Mouse (Mus musculus) layer of hippocampus, adult 11-12 months (tissue): ENCODE measurements around the gene R3hcc1l.

Source experiments
- DNase-seq: peaks from one replicate; pipeline ENCODE4 v3.0.0; 2022; ENCODE audit warnings: low spot score

The R3hcc1l gene

DNA sequence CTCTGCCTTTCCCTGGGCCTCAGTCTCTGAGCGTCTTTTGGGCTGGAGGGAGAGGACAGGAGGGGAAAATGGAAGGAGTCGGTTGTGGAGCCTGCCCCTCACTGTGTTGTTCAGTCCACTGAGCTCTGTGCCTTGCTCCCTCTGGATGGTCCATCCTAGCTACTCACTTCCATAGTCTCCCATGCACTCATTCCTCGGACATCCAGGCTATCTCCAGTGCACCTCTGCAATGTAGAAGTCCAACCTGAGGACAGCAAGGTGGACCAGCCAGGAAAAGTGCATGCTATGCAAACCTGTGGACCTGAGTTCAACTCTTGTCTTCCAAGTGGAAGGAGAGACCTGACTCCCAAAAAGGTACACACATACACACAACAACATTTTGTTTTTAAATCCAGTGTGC, 82.0 kb downstream of the R3hcc1l start:
- DNase-seq: no peak

DNA sequence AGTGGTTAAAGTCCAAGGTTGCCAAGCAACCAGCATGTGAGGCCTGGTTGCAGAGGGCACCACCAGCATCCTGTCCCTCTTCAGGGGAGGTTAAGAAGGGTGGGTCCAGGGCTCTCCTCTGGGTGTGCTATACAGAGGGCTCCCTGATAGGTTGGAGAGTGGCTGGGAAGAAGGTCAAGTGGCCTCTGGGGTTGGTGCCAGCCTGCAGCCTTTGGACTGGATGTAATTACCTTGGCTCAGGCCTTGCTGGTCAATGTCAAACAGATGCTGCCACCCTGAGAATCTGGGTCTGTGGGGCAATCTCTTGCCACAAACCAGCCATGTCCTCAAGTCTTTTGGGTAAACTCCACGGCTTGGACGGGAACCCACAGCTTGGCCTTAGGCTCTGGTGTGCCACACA, 82.9 kb downstream of the R3hcc1l start:
- DNase-seq: no peak

DNA sequence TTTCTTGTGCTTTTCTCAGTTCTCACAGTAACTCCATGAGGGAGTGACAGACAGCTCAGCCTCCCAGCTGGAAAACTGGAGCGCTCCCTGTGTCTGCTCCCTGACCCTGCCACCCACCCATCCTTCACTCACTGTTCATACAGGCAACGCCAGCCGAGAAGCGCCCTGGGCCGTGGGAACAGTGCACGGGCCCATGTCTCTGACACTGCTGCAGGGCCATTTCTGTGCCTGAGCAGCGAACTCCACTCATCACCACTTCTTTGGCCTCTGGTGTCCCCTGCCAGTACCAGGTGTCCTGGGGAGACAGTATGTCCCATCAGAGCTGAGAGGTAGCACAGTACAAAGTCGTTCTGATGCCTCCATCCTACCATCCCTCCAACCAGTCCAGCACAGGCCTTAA, 83.5 kb downstream of the R3hcc1l start:
- no peak for DNase-seq

DNA sequence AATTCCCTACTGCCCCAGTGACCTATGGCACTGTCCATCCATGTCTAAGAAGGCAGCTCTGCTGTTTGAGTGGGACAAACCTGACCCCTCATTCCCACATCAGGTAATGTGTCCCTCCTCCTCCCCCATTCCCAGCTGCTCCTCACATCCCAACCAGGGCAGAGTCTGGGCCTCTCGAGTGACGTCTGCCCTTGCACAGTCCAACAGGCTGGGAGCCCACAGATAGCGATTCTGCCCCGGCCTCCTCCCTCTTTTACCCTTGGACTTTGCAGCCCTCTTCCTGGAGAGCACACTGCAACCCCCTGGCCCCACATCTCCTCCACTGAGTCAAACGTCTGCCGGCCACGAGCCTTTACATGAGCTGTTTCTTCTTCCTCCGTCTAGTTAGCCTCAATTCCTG, 84.0 kb downstream of the R3hcc1l start:
- DNase-seq: no peak

DNA sequence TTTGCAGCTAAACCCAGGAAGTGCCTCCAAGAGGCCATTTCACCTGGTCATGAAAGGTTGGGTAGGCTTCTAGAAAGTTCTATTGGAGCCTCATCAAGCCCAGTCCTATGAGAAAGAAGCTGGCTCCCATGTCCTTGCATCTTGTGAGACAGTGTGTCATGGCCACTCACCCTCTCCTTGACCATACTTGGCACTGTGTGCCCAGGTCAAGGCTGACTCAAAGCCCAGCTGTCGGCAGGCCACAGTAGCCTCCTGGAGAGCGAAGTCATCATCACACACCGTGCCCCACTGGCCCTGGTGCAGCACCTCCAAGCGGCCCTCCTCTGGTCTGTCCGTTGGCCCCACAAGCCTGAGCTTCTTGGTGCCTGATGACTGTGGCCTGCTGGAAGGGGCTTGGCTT, 89.5 kb downstream of the R3hcc1l start:
- DNase-seq: no peak

DNA sequence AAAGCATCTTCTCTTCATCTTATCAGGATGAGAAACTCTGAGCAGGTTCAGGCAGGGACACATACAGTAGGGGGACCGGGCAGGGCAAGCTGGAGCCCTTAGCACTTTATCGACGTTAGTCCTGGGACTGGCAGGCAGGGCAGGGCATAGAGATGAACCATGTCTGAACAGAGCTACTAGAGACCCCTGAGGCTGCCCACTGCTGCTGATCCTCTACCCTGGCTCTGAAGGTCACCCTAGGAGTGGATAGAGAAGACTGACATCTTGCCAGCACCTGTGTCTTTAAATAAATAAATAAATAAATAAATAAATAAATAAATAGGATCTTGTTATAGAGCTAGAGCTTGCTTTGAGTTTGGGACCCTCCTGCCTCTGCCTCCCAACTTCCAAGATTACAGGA, 91.2 kb downstream of the R3hcc1l start:
- DNase-seq: no peak

DNA sequence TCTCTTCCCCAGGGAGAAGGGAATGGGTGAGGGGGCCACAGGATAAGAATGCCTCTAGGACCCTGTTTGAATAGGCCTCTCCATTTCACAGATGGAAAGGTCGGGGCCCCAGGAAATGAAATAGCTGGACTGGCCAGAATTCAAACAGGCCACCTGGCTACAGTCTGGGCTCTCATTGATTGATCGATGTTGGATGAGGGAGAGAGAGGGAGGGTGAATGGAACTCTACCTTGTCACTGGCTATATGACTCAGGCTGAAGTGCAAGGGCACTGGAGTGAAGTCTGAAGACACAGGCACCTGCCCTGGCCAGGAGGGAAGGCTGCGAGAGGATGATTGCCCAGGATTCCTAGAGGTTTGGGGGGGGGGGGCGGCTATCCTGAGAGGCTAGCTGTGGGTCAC, 93.2 kb downstream of the R3hcc1l start:
- DNase-seq: no peak

DNA sequence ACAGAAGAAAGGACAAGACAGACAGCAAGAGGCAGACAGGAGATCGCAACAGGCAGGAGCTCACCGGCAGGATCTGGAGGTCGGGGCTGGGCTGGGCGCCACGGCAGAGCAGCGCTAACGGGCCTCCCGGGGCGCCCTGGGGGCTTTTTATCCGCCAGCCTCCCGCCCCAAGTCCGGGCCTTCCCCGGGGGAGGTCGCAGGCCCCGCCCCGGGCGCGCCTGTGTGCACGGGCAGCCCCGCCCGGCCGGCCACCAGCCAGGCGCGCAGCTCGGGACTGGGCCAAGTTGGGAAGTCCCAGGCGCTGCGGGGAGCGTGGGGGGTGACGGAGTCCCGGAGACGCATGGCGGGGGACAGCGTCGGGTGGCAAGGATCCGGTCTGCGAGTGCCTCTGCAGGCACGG, 94.1 kb downstream of the R3hcc1l start, which contains the start of gene Loxl4:
Loxl4 (minus strand) TSS at position 160 of the 400 bp plus-strand sequence.
- DNase-seq: no peak

DNA sequence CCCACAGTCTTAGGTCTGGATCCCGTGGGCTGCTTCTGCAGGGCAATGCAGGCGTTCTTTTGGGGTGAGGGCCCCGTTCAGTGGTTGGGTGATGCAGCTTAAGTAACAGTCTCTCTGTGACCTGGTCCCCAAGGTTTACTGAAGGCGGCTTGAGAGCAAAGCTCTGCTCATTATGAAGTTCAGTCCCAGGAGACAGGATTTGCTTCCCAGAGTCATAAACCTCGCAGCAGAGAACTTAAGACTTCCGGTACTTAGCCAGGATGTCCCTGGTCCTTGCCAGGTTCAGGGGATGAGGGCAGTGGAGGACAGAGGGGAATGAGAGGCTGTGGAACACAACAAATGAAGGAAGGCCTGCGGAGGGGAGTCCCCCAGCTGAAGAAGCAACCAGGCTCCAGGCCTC, 94.6 kb downstream of the R3hcc1l start:
- DNase-seq: no peak

DNA sequence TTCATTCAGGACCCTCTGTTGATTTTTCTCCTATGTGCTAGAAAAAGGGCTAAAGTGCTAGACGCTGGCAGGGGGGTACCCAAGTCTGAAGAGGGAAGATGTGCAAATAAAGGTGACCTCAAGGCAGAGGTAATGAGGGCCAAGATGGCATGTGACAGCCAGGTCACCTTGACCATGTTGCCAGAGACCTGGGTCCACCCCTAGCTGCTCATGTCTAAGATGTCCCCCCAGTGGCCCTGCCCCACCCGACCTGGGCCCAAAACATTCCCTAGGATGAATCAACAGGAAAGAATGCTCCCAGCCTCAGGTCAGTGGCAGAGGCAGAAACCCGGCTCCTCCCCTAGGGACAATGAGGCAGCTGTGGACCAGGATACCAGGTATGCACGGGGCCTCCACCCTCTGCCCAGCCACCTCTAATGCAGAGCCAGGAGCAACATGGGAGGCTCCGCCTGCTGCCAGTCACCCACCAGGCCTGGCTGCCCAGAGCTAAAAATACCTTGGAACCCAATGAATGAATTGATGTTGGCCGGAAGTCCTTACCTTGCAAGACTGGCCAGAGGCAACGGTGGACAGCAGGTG, 95.2 kb downstream of the R3hcc1l start:
- no peak for DNase-seq

DNA sequence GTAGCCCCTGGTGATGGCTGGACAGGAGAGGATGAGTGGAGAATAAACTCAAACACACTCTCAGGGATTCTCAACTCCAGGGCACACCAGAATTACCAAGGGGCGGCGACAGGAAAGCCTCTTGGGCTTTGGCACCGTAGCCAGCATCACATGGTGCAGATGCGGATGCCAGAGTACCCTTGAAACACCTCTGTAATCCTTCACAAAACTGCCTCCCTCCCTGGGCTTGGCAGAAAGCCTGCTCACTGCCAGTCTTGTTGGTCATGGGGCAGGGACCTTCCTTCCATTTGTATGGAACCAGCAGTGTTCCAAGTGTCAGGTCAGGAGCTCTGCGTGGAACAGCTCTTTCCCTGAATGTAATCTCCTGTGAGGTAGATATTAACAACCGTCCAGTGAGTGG, 109.5 kb downstream of the R3hcc1l start:
- DNase-seq: no peak

DNA sequence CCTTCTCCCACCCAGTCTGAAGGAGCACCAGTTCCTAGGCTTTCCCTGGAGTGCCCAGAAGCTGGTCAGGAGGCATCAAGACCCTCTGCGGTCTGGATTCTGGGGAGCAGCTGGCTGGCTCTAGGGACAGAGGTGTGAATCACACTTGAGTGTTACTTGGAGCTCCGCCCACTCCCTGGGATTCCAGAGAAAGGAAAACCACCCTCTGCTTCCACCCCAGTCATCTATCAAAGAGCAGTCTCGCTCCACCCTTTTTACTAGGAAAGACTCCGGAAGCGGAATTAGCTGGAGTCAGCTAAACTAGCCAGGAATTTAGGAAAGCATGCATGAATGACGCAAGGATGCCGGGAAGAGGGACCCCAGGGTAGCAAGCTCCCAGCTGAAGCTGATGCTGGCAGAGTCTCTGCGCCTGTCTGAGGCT, 113.0 kb downstream of the R3hcc1l start:
- DNase-seq: no peak

DNA sequence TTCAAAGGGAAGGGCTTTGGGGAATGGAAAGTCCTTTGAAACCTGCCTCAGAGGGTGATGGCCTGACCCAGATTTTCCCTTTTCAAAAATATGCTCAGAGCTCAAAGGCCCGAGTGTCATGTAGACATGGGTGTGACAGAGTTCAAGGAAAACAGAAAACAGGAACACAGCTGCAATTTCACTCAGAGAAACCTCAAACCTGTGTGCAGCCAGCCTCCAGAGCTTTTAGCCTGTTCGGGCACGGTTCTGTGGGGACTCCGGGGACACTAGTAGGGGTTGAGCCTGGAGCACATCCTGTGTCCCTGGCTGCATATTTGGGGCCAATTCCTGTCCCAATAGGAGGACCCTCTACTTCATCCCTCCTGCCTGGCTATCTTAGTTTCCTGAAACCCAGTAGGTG, 113.7 kb downstream of the R3hcc1l start:
- no peak for DNase-seq

DNA sequence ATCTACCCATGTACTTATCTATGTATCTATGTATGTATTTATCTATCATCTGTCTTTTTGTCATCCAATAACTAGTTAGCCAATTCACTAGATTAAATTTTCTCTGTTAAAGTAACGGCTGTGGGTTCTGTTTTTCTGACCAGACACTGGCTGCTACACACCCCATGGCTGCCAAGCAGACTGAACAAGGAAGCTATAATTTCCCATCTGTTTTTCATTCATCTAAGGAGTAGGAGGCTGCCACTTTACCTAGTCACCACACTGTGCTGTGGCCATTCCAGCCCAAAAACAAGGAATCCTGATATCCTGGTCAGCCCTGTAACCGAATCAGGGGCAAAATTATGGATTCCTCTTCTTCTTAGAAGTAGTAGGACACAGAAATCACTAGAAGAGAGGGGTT, 115.1 kb downstream of the R3hcc1l start:
- DNase-seq: no peak

DNA sequence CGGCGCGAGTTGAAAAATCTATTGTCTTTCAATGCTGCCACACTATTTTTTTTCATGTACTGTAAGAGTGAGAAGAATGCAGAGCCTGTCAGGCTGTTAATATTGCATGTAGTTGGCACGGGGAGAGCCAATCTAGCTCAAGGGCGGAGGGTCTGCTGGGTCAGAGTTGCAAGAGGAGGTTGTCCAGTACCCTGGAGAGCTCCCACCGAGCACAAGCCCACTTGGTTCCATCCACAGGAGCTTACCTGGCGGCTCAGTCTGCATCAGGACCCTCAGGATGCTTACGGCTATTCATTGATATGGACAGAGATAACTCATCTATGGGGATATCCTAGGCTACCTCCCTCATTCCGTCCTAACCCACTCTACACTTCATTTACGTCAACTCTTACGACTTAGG, 118.1 kb downstream of the R3hcc1l start:
- DNase-seq: no peak

DNA sequence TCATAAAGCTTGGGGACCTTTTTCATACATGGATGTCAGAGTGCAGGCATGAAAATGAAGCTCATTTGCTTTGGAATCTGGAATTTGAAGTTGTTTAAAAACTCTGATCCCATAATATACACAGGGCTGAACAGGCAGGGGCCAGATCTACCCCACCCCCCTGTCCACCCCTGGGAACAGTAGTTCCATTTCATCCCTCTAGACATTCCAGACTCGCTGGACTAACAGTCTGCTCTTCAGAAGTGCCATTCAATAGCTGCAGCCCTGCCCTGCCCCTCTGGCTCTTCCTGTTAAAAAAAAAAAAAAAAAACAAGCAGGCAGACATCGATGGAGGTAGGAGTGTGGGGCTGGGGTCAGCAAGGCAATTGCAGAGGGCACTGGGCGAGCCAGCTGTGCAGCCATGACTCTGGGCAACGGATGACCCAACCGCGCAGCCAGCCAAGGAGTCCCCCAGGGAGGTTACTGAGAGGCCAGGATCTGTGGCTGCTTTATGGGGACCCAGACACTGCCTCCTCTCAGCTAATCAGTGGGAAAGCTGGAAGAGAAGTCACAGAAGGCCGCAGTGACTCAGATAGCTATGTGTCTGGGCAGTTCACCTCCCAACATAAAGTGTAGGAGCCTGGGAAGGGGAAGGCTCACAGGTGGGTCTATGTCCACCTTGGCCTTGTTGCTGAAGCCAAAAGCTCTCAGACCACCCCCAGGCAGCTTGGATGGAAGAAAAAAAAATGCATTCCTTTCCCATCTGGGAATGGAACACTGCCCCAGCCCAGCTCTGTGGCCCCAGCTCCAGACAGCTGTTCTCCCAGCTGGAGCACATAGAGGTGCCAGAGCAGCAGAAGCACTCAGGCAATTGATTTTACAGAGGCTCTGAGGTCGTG, 120.3 kb downstream of the R3hcc1l start:
- no peak for DNase-seq

DNA sequence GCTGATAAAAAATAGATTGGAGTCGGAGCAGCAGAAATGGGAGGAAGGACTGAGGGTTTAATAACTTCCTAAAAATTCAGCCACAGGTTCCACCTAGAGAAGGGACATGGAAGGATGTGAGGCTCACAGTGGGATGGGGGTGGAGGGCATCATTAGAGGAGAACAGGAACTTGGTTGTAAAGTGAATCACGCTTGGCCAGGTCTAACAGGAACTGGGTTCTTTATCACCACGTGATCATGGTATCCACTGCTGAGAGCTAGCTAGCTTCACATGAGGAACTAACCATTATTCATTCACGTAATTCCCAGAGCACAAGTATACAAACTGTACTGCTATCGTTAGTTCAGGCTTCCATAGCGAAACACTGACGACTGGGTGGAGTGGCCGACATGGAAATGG, 121.0 kb downstream of the R3hcc1l start:
- no peak for DNase-seq

DNA sequence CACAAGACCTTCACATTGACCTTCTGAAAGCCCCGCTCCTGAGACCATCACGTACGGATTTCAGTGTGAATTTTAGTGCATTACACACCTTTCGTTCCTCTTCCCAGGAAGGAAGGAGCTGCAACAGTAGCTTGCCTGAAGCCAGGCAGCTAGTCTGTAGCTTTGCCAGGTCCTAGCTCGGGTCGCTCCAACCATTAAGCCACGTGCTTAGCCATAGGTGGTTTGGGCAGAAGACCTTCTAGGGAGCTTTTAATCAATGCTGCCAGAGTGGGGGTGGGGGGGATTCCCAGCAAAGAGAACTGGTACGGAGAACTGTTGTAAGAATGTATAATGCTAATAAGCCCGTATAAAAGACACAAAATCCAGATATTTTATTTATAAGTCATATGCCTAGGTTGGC, 121.7 kb downstream of the R3hcc1l start:
- DNase-seq: no peak
